Mouse (Mus musculus) lung, postnatal 36 days (tissue): ENCODE results near the gene Pkp3.

Experiments
- DNase-seq: peaks from one replicate; pipeline ENCODE4 v3.0.0; 2022; ENCODE audit warnings: mixed read lengths

The Pkp3 gene

GRCm38 (mm10) chr7:141058601-141059341 lies 19.2 kb upstream of the Pkp3 start:
- DNase-seq: no peak

DNA sequence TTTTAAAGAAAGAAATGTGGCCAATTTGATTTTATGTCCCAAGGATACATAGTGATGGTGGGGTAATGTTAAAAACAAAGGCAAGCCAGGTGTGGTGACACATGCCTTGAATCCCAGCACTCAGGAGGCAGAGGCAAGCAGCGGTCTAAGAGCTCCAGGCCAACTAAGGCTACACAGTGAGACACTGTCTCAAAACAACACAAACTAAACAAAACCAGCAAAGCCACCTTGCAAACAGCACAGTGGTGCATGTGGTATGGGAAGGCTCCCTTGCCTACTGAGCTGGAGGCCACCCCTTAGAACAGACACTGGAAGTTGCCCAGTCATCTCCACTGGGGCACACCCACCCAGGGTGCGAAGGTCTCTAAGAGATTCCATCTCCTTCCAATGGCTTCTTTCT lies 18.1 kb upstream of the Pkp3 start:
- no peak for DNase-seq

GRCm38 (mm10) chr7:141060426-141061242 lies 17.4 kb upstream of the Pkp3 start, which contains the start of gene B4galnt4:
B4galnt4 (plus strand) TSS chr7:141061104.
- DNase-seq: peak; percentile 60

GRCm38 (mm10) chr7:141061269-141061692 lies 16.7 kb upstream of the Pkp3 start:
- DNase-seq: no peak

DNA sequence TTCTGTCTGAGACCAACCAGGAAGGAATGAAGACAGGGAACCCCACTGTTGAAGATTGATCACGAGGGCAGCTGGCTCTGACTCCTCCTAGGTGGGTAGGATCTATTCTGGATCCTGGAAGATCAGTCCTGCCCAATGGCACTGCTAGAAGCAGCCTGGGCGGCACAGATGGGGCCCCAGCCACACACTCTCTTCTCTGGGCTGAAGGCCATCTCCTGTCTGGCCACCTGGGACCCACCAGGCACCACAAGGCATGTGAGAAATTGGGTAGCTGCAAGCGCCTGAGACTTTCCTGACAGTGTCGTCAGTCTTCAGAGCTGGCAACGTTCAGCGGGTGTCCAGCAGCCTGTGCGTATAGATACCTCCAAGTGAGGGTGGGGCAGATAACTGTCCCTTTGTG lies 15.5 kb upstream of the Pkp3 start:
- DNase-seq: no peak

DNA sequence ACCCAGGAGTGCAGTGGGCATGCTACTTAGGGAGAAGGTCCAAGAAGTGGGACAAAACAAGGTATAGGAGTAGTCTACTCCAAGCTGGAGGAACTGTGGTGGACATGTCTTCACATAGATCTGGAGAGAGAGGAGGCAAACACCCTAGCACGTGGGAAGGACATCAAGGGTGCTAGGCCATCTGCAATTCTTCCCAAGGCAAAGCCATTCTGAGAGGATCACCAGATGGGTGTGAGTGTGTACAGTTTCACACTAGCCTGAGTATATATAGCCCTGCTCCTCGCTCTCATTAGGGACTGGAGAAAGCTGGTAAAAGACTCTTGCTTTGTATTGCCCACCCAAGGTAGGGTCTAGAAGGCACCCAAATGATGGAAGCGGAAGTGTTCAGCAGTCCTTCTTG lies 14.7 kb upstream of the Pkp3 start:
- no peak for DNase-seq

- no peak for DNase-seq
Observed at GRCm38 (mm10) chr7:141064175-141064574, 13.8 kb upstream of the Pkp3 start.

DNA sequence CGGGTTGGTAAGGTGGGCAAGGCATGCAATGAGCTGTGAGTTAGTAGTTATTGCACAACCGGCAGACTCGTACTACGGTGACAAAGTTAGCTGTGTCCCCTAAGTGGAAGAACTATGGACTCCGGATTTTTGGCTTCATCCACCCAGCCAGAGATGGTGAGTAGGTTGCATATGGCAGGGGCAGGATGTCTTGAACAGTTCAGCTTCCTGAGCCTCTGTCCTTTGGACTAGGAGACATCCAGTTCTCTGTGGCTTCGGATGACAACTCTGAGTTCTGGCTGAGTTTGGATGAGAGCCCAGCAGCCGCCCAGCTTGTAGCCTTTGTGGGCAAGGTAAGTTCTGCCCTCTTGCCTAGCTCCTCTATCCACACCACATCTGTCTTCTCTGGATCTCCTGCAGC lies 13.4 kb upstream of the Pkp3 start:
- no peak for DNase-seq

DNA sequence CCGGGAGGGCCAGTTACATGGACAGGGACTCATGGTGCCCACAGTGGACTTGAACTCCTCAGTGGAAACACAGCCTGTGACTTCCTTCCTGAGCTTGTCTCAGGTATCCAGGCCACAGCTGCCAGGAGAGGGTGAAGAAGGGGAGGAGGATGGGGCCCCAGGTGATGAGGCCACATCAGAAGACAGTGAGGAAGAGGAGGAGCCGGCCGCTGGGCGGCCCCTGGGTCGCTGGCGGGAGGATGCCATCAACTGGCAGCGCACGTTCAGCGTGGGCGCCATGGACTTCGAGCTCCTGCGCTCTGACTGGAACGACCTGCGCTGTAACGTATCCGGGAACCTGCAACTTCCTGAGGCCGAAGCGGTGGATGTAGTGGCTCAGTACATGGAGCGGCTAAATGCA lies 9.7 kb upstream of the Pkp3 start:
- DNase-seq: no peak

GRCm38 (mm10) chr7:141070058-141070862 lies 7.8 kb upstream of the Pkp3 start:
- peak; percentile 89 for DNase-seq

DNA sequence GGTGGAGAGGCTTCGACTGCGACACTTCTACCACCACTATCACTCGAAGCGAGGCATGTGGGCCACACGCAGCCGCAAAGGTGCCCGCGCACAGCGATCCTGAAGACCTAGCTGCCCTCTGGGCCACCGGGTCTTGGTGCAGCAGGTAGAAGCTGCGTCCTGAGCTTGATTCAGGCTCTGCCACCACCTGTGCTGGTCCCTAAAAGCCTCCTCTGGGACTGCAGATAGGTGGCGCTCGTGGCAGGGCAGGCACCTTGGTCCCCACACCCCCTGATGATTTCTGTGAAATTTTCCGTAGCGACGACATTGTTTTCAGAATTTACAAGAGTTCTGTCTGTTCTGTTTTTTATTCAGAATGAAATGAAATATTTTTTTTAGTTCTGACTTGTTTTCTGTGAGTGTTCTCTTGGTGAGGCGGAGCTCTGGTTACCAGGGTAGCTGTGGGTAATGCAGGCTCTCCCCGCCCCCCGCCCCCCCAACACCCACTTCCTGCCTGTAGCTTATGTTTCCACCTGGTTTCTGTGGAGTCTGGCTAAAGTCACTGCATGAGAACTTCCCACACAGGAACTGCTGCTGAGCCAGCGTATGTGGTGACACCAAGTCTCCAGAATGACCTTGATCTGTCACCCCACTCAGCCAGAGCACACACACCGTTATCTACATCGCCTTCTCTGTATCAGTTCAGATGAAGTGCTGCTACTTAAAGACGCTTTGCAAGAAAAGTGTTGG lies 5.8 kb upstream of the Pkp3 start:
- peak; percentile 58 for DNase-seq

GRCm38 (mm10) chr7:141073782-141074181 lies 4.2 kb upstream of the Pkp3 start:
- DNase-seq: no peak

GRCm38 (mm10) chr7:141078876-141079275 lies 858 bp downstream of the Pkp3 start:
- no peak for DNase-seq

- DNase-seq: peak; percentile 75
Observed at GRCm38 (mm10) chr7:141079481-141080449, 1.7 kb downstream of the Pkp3 start.

GRCm38 (mm10) chr7:141087894-141088293 lies 9.9 kb downstream of the Pkp3 start:
- DNase-seq: peak; percentile 39

DNA sequence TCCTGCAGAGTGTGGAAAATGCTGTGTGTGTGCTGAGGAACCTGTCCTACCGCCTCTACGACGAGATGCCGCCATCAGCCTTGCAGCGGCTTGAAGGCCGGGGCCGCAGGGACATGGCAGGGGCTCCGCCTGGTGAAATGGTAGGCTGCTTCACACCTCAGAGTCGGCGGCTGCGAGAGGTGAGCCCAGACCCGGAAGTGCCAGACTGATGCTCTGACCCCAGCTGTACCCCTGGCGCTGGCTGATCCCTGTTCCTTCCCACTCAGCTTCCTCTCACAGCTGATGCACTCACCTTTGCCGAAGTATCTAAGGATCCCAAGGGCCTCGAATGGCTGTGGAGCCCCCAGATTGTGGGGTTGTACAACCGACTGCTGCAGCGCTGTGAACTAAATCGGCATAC lies 10.5 kb downstream of the Pkp3 start:
- no peak for DNase-seq

DNA sequence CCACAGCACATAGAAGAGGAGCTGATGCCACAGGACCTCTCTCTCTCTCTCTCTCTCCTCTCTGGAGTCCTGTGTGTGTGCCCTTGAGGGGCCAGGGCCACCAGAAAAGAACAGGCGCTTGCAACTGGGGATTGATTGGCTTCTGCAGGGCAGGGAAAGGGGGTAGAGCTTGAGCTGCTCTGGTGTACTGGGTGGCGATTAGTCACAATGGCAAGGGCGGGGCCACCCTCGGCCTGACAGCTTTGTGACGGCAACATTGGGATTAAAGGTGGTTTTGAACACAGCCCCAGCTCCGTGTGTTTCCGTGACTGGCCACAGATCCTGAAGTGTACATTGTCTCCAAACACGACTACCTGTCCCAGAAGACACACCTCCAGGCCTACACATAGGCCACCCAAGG lies 12.2 kb downstream of the Pkp3 start:
- DNase-seq: no peak

DNA sequence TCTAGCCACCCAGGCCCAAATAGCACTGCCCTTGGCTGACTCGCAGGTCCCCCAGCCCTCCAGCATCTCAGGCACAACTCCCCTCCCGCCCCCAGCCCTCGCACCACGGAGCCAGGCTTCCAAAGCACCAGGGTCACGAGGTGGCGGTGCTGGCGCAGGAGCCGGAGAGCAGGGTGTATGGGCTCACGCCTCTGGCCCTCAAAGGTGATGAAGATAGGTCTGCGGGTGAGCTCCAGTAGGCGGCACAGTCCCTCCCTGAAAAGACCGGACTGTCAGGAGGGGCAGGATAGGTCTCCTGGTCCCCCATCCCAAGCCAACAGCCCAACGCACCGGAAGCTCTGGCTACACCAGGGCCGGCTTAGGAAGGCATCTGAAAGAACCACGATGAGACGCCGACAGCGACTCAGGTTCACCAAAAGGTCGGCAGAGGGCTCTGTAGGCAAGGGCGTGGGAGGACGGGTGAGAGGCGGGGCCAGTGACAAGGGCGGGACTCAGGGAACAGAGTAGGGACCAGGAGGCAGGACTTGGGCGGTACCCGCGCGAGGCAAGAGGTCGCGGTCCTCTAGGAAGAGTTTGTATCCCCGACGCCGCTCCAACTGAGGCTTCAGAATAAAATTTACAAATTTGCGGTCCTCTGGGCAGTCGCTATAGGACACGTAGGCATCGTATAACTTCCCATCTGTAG lies 14.2 kb downstream of the Pkp3 start:
- peak; percentile 97 for DNase-seq

GRCm38 (mm10) chr7:141093950-141094349 lies 15.9 kb downstream of the Pkp3 start:
- no peak for DNase-seq

GRCm38 (mm10) chr7:141094487-141095205 lies 16.6 kb downstream of the Pkp3 start:
- no peak for DNase-seq
